Comparison of ENCODE assay signal across 8 mouse cellular contexts in genomic region chr4:141558658-141559057, GRCm38 (mm10). TPM values are rescaled to one million over a fixed set of nuclear protein-coding genes. Genes with fewer than 3 reads are reported as not detected.
DNase-seq lines count a peak whose midpoint lies in the region; ATAC-seq and TF ChIP-seq lines count a peak whose summit lies in the region.

No protein-coding gene starts in this region.

- TF ChIP-seq CTCF in gastrocnemius, adult 2 months (IDR thresholded peaks at IDR 0.05) = no peak

- no peak overlapping the region for H3K9ac ChIP-seq in limb, embryonic 11.5 days (ENCODE audit: low read length)
- peak overlapping the region; percentile 60 for H3K9ac ChIP-seq in midbrain, embryonic 16.5 days (ENCODE audit: low read depth, low read length)

- ATAC-seq in limb, embryonic 11.5 days (ENCODE audit: insufficient number of reproducible peaks, low FRiP score, low TSS enrichment, low read depth) = no peak
- ATAC-seq in midbrain, embryonic 16.5 days = peak; percentile 19

- peak; percentile 32 for DNase-seq in gastrocnemius, adult 2 months
- no peak for DNase-seq in gastrocnemius, adult 8-10 months (ENCODE audit: low spot score in 2 of 2)
- peak; percentile 63 for DNase-seq in CD4-positive, CD25-positive, alpha-beta regulatory T cell, adult 2 months (ENCODE audit: low read depth, low spot score)
- DNase-seq in limb, embryonic 11.5 days (ENCODE audit: low spot score) = peak; percentile 38
- DNase-seq in thymus, postnatal 4 days = peak; percentile 61
- DNase-seq in cerebellum, adult 9-10 months = no peak

- peak overlapping the region; percentile 100 for H3K27ac ChIP-seq in gastrocnemius, adult 2 months
- H3K27ac ChIP-seq in limb, embryonic 11.5 days (replicated peaks; ENCODE audit: low read depth, low read length) = no peak overlapping the region
- peak overlapping the region; percentile 94 for H3K27ac ChIP-seq in midbrain, embryonic 16.5 days (ENCODE audit: low read length)

- 15% methylated on average over 16 of the region's 16 CpGs for WGBS in limb, embryonic 11.5 days
- WGBS in midbrain, embryonic 16.5 days = 19% methylated on average over 16 of the region's 16 CpGs

- H3K27me3 ChIP-seq in erythroblast, embryonic 14.5 days (ENCODE audit: control insufficient read depth) = no peaks in the 10 kb centered on the region
- no peaks in the 10 kb centered on the region for H3K27me3 ChIP-seq in limb, embryonic 11.5 days (ENCODE audit: control insufficient read depth, insufficient read depth, low read length)
- no peaks in the 10 kb centered on the region for H3K27me3 ChIP-seq in midbrain, embryonic 16.5 days (ENCODE audit: control insufficient read depth, insufficient read depth, low read depth, low read length)

- peaks cover 32% of the 10 kb centered on the region for H3K4me1 ChIP-seq in erythroblast, embryonic 14.5 days (ENCODE audit: control insufficient read depth)
- H3K4me1 ChIP-seq in limb, embryonic 11.5 days (ENCODE audit: control insufficient read depth, insufficient read depth, low read length) = 0 out of 2 replicates have a peak, but pooled peaks cover 6% of the 10 kb centered on the region
- peaks cover 12% of the 10 kb centered on the region for H3K4me1 ChIP-seq in midbrain, embryonic 16.5 days (ENCODE audit: control insufficient read depth, insufficient read depth, low read length)

- no peaks in the 10 kb centered on the region for H3K9me3 ChIP-seq in erythroblast, embryonic 14.5 days (ENCODE audit: control insufficient read depth, low read length)
- no peaks in the 10 kb centered on the region for H3K9me3 ChIP-seq in limb, embryonic 11.5 days (ENCODE audit: control insufficient read depth, low read length)
- H3K9me3 ChIP-seq in midbrain, embryonic 16.5 days (replicated peaks; ENCODE audit: control insufficient read depth, low read length, poor library complexity, severe bottlenecking) = no peaks in the 10 kb centered on the region

- H3K36me3 ChIP-seq in erythroblast, embryonic 14.5 days (ENCODE audit: control insufficient read depth) = no peaks in the 10 kb centered on the region
- H3K36me3 ChIP-seq in limb, embryonic 11.5 days (ENCODE audit: control insufficient read depth, insufficient read depth, low read length) = no peaks in the 10 kb centered on the region
- no peaks in the 10 kb centered on the region for H3K36me3 ChIP-seq in midbrain, embryonic 16.5 days (ENCODE audit: control insufficient read depth, insufficient read depth, low read length)

- intact Hi-C loops in gastrocnemius, adult 2 months (cut with DNase I) = loop anchor here (5.0 kb wide), 1 partner anchor 56 kb away; no protein-coding TSS in a partner anchor

- peak overlapping the region; percentile 85 for H3K4me3 ChIP-seq in gastrocnemius, adult 2 months
- H3K4me3 ChIP-seq in erythroblast, embryonic 14.5 days (replicated peaks) = peak overlapping the region; percentile 76
- peak overlapping the region; percentile 36 for H3K4me3 ChIP-seq in limb, embryonic 11.5 days (ENCODE audit: low read depth, low read length)
- peak overlapping the region; percentile 43 for H3K4me3 ChIP-seq in midbrain, embryonic 16.5 days (ENCODE audit: low read depth, low read length)

- H3K4me2 ChIP-seq in limb, embryonic 11.5 days (ENCODE audit: low read depth, severe bottlenecking) = peak overlapping the region; percentile 87
- peak overlapping the region; percentile 70 for H3K4me2 ChIP-seq in midbrain, embryonic 16.5 days (ENCODE audit: low read length)

RNA-seq across cellular contexts. Expression of gene Spen, which starts 20.3 kb away (rescaled TPM):
- total RNA-seq in gastrocnemius, adult 2 months (2021) = 10 to 100 TPM; 23.3 to 25.1 TPM
- 10 to 100 TPM; 17.0 to 23.9 (median 23.5) TPM for total RNA-seq in gastrocnemius, adult 8-10 months (2022)
- 25.6 and 25.7 TPM in 2 replicates for polyA plus RNA-seq in erythroblast, embryonic 14.5 days (2012)
- 12.4 and 13.4 TPM in 2 replicates for polyA plus RNA-seq in limb, embryonic 11.5 days (2014; fragmentation: Nextera tagmentation; extraction: Ambion mirVana)
- 13.6 and 19.2 TPM in 2 replicates for polyA plus RNA-seq in midbrain, embryonic 16.5 days (2015; fragmentation: Nextera tagmentation; extraction: Ambion mirVana)

RNA-seq across cellular contexts. Expression of gene Fblim1, which starts 47.2 kb away (rescaled TPM):
- total RNA-seq in gastrocnemius, adult 2 months (2021) = 1 to 10 TPM; 1.1 to 1.5 TPM
- 1 to 10 TPM in 2 of 4 experiments, under 1 TPM in 2; 0.46 to 2.2 (median 0.94) TPM for total RNA-seq in gastrocnemius, adult 8-10 months (2022)
- 0.02 TPM in 2 replicates for polyA plus RNA-seq in erythroblast, embryonic 14.5 days (2012)
- 67.2 and 73.2 TPM in 2 replicates for polyA plus RNA-seq in limb, embryonic 11.5 days (2014; fragmentation: Nextera tagmentation; extraction: Ambion mirVana)
- polyA plus RNA-seq in midbrain, embryonic 16.5 days (2015; fragmentation: Nextera tagmentation; extraction: Ambion mirVana) = 35.6 and 37.8 TPM in 2 replicates

RNA-seq across cellular contexts. Expression of gene Tmem82, which starts 59.8 kb away (rescaled TPM):
- total RNA-seq in gastrocnemius, adult 2 months (2021) = 1 to 10 TPM in 1 of 2 experiments, under 1 TPM in 1; 0.61 to 3.2 TPM
- total RNA-seq in gastrocnemius, adult 8-10 months (2022) = under 1 TPM; 0.16 to 0.46 (median 0.31) TPM
- 0.03 TPM in 1 of 2 replicates, not detected in the other for polyA plus RNA-seq in erythroblast, embryonic 14.5 days (2012)
- polyA plus RNA-seq in limb, embryonic 11.5 days (2014; fragmentation: Nextera tagmentation; extraction: Ambion mirVana) = 0.27 and 0.60 TPM in 2 replicates
- polyA plus RNA-seq in midbrain, embryonic 16.5 days (2015; fragmentation: Nextera tagmentation; extraction: Ambion mirVana) = 0.14 and 0.43 TPM in 2 replicates

Comparison
In these comparisons a context has a peak if more than half of its experiments do, and no peak if none do; other contexts are left out.
1. DNase-seq: peak in gastrocnemius, adult 2 months (single experiment), CD4-positive, CD25-positive, alpha-beta regulatory T cell, adult 2 months (single experiment), limb, embryonic 11.5 days (single experiment) and thymus, postnatal 4 days (single experiment); none in gastrocnemius, adult 8-10 months (0 of 2) and cerebellum, adult 9-10 months (single experiment).
2. RNA of gene Fblim1, which starts 47.2 kb away (polyA plus RNA-seq): 67.2 to 73.2 TPM in limb, embryonic 11.5 days and 35.6 to 37.8 TPM in midbrain, embryonic 16.5 days; 0.02 TPM in erythroblast, embryonic 14.5 days; every median in the first group is over 10 times any median in the second.
3. Peak in every context shown above with its lines, with median percentiles within 50 percentile points of each other: H3K4me3 ChIP-seq.